Mouse (Mus musculus): Measurements from ENCODE around the gene Jmjd6.
"Not testable (repeated sequence)": the region's sequence is repeated elsewhere in the genome, so short reads cannot be mapped to it uniquely, and the experiment has no call there.

Jmjd6 gene

DNA sequence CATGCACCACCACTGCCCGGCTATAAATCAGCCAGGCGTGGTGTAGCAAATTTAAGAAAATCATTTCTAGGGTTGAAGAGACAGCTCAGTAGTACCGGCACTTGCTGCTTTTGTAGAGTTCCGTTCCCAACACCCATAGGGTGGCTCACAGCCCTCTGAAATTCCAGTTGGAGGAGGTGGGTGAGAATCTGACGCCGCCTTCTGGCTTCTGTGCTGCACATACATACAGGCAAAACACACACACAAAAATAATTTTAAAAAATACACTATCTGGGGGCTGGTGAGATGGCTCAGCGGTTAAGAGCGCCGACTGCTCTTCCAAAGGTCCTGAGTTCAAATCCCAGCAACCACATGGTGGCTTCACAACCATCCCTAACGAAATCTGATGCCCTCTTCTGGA is 19.4 kb downstream of the Jmjd6 start:
- not testable (repeated sequence) for DNase-seq (ENCODE audit: low read depth, low spot score)

DNA sequence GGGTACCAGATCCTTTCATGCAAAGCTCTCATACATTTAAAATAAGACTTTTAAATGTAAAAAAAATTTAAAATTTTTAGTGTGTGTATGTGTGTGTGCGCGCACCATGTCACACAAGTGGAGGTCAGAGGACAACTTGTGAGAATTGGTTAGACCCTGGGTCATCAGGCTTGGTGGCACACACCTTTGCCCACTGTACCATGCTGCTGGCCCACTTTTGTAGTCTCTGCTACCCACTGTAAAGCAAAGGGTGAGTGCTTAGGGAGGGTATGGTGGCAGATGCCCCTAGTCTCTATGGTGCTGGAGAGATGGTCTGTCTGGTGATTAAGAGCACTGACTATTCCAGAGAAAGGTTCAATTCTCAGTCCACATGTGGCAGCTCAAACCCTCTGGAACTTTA is 20.0 kb downstream of the Jmjd6 start:
- no peak for DNase-seq (ENCODE audit: low read depth, low spot score)

DNA sequence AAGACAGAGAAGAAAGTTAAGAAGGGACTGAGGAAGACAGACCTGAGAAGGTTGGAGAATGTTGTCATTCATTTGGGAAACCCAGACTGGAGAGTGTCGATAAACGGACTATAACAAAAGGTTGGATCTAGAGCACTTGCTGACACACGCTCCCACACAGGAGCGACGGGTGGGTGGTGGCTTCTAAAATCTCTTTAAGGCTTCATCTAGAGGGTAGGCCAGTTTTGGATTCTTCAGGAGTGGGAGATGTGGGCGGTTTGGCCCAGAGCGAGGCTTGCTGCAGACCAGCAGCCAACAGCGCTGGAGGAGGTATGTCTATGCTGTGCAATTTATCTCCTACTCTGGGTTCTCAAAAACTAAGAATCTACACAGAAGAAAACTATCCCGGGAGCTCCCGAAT is 20.6 kb downstream of the Jmjd6 start:
- no peak for DNase-seq (ENCODE audit: low read depth, low spot score)

- no peak for DNase-seq (ENCODE audit: low read depth, low spot score)
Measured at GRCm38 (mm10) chr11:116822215-116822614, 21.0 kb downstream of the Jmjd6 start.

- no peak for DNase-seq (ENCODE audit: low read depth, low spot score)
Measured at GRCm38 (mm10) chr11:116821057-116821940, 21.9 kb downstream of the Jmjd6 start.

- DNase-seq (ENCODE audit: low read depth, low spot score): no peak
Measured at GRCm38 (mm10) chr11:116819932-116820593, 23.2 kb downstream of the Jmjd6 start.

DNA sequence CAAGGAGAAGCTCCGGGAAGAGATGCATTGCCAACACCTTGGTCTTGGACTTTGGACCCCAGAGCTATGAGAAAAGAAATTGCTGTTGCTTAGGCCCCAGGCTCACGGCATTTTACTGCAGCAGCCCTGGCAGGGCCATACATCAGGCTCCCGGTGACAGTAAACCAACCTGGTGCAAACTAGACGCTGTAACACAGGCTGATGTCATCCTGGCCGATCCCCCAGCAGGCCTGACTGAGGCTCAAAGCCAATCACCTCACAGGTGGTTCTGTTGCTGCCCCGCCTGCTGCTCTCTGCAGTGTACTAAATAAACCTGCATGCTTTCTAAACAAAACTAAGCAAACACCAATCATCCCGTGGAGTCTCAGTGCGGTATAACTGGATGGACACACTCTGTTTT is 24.5 kb downstream of the Jmjd6 start:
- no peak for DNase-seq (ENCODE audit: low read depth, low spot score)

- DNase-seq (ENCODE audit: low read depth, low spot score): no peak
Measured at GRCm38 (mm10) chr11:116817567-116817966, 25.7 kb downstream of the Jmjd6 start.

DNA sequence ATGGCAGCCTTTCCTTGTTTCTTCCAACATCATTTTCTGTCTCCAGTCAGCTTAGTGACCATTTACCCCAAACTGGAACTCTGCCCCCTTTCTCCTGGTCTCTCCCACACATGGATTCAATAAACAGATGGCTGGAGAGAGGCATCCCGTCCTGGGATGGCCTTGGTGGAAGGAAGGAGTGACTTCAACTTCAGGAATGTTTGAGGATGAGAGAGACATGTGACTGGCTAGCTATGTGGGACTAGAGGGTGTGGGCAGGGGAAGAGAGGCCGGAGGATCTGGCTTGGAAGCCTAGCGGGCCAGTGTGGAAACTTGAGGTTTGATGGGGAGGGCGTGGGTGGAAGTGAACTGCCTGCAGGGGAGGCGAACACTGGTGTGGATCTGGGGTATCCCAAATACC is 26.5 kb downstream of the Jmjd6 start:
- DNase-seq (ENCODE audit: low read depth, low spot score): no peak

DNA sequence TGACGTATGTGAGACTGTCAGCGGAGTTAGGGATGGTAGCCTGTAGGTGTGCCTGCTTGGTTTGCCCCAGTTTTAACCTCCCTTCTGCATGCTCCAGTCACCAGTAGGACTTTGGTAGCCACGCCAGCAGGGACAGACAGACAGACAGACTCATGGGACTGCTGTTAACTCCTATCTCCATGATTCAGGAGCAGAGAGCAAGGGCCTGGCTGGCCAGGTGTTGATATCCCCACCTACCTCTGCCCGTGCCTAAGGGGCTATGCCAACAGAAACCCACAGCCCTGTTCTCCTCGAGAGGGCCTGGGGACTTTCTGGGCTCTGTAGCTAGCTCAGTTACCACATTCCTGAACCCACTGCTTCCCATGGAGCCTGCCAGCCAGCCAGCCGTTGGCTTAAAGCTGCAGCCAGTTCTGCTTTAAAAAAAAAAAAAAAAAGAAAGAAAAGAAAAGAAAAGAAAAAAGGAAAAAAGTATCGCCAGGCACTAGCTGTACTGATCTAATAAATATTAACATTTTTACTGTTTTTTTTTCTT is 28.3 kb downstream of the Jmjd6 start:
- no peak for DNase-seq (ENCODE audit: low read depth, low spot score)

DNA sequence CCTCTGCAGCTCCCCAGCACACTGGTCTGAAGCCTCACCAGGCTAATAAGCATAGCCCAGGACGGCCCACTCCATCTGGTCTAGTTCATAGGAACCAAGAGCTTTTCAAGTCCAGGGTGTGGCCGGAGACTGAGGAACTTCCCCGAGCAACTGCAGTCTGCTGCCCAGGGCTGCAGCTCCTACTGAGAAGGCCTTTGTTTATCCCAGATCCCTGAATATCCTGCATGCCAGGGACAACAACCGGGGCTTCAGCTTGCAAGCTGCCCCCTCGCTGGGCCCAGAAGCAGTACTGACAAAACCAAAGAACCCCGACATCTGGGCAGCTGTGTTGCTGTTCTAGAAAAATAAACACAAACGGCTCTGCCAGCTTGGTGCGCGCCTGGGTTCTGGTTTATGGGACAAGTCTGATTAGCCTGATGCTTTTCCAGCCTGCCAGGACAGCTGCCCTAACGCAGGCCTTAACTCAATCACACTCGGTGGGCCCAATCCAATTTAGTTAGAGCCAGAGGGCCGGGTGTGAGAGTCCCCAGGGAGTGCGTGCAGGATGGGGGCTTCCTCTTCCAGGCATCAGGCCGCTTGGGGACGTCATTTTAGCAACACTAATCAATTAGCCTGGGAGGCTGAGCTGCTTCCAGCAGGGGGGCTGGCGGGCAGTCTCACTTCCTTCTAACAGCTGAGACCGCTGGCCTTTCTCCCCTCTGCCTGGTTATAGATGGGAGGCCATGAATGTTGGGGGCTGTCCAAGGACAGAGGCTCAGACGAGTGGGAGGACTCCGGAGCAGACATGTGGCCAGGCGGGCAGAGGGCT is 29.0 kb downstream of the Jmjd6 start:
- no peak for DNase-seq (ENCODE audit: low read depth, low spot score)

DNA sequence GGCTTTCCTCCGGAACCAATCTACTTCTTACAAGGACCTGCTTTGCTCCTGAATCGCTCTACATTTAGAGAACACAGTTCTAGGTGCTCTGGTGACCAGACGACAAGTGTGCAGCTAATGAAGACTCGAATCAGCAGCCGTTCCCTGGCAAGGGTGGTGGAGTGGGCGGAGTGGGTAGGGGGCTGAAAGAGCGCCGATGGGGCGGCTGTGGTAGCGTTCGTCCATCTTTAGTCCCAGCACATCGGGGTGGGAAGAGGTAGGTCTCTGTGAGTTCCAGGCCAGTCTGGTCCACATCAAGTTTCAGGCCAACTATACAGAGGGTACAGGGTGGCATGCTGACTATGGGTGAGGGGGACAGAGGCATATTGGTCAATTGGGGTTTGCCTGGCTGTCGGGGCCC is 29.6 kb downstream of the Jmjd6 start:
- no peak for DNase-seq (ENCODE audit: low read depth, low spot score)

DNA sequence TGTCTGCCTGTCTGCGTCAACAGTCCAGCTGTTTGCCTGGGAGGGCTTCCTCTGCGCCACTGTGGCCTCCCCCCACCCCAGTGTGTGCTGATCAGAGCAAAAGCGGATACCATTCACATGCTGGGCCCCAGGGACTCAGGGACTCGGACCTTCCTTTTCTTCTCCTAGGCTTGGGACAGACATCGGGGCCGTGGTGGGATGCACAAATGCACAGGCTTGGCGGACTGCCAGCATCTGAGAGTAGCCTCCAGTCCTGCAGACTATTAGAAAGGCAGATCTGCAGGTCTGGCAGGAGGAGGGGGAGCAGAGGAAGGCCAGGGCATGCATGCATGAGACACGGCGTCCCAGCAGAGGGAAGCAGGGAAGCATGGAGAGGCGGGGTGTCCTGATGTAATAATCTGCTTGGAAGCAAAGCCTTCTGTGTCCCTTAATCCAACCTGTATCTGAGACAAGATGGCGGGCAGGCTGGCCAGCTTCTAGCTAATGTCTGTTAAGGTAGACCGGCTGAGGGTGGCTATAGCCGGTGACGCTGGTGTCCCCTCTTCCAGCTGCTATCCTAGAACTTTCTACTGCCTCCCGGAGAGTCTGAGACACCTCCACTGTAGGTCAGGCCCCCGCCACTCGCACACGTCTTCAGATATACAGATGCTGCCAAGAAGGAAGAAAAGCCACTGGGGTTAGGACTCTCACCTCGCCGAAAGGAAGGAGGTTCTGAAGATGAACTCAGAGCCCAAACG is 30.3 kb downstream of the Jmjd6 start:
- no peak for DNase-seq (ENCODE audit: low read depth, low spot score)

GRCm38 (mm10) chr11:116810983-116811901 is 32.0 kb downstream of the Jmjd6 start:
- peak; percentile 50 for DNase-seq (ENCODE audit: low read depth, low spot score)

- DNase-seq (ENCODE audit: low read depth, low spot score): no peak
Measured at GRCm38 (mm10) chr11:116810528-116810927, 32.7 kb downstream of the Jmjd6 start.

DNA sequence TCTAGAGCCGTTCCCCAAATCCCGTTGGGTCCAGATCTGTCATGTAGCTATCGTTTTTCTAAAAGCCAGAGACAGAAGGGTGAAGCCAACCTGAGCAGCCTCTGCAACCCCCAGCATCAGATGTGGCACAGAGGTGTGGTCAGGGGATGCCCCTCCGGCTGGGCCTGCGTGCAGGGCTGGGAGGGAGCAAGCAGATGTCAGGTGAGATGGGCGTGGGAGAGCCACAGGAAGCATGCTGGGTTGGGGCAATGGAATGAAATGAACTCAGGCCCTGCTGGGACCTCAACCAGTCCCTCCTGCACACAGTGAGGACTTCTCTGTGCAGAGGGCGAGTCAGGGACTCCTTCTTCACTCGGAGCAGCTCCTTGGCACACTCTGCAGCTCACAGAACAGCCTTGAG is 33.7 kb downstream of the Jmjd6 start:
- no peak for DNase-seq (ENCODE audit: low read depth, low spot score)

GRCm38 (mm10) chr11:116808811-116809395 is 34.3 kb downstream of the Jmjd6 start:
- DNase-seq (ENCODE audit: low read depth, low spot score): no peak

- peak; percentile 54 for DNase-seq (ENCODE audit: low read depth, low spot score)
Measured at GRCm38 (mm10) chr11:116807938-116808606, 35.2 kb downstream of the Jmjd6 start.

DNA sequence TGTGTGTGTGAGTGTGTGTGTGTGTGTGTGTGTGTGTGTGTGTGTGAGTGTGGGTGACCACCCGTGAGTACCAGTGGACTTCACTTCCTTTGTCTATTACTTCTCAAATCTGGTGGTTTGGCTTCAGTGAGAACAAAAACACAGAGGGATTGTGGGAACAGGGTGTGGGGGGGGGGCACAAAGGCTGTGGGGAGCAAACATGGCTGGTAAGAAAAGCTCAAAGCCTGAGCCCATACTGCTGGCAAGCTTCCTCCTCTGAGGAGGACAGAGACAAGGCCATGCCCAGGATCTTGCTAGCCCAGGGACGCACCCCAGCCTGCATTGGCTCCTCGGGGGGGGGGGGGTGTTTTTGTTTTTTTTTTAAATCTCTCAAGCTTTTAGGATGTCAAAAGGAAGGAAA is 35.7 kb downstream of the Jmjd6 start:
- DNase-seq (ENCODE audit: low read depth, low spot score): no peak

Data from WW6 (cell line).